Mouse (Mus musculus) liver, postnatal 0 days (tissue): ENCODE data around the gene Adcy9.

Experiments used
- CTCF ChIP-seq: sonication (generic); IDR thresholded peaks from 2 replicates; pipeline ENCODE4 v1.5.1; 2016; ENCODE audit warnings: antibody characterized with exemption, low read depth
- EP300 ChIP-seq: IDR thresholded peaks from 2 replicates; pipeline ENCODE4 v1.6.1; 2016; ENCODE audit warnings: antibody characterized with exemption, low read depth, mild to moderate bottlenecking

- TF ChIP-seq CTCF (no peak), EP300 (no peak)
Measured at GRCm38 (mm10) chr16:4342579-4342978, 77.7 kb downstream of the Adcy9 start.
